Mouse (Mus musculus) thymus, adult 2 months (tissue): ENCODE data around the gene Pusl1.

Experiments
- CTCF ChIP-seq: fragments of 200-500 bp; IDR thresholded peaks from 2 replicates; pipeline ENCODE4 v1.5.1; 2012; ENCODE audit warnings: mild to moderate bottlenecking, control low read depth, low read length, moderate library complexity, borderline replicate concordance; ENCODE audit not compliant: control insufficient read depth, poor library complexity, insufficient read depth; ENCODE audit errors: extremely low read depth
- POLR2A ChIP-seq: fragments of 200-500 bp; IDR thresholded peaks from 2 replicates; pipeline ENCODE4 v1.6.1; 2012; ENCODE audit warnings: mild to moderate bottlenecking, low read length, control low read depth, moderate library complexity; ENCODE audit not compliant: control insufficient read depth, poor library complexity, insufficient read depth; ENCODE audit errors: extremely low read depth

DNA sequence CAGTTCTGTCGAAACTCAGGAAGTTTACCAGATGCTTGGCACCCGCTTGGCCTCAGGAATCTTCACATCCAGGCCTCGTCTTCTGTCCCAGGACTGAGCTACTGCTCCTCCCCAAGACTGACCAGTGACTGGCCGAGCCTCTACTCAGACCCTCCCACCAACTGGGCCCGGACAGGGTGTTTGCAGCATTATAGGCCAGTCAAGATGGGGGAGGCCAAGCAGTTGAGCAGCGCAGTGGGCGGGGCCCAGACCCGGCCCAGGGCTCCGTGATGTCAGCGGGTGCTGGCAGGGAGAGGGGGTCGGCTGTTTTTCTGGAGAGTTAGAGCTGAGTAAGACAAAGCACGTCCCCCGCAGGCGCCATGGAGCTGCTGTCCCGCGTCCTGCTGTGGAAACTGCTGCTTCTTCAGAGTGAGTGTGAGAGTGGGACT is 52.1 kb downstream of the Pusl1 start, which contains the start of gene Mxra8:
- TF ChIP-seq CTCF (no peak), POLR2A (no peak)
